Mouse (Mus musculus) embryonic facial prominence, embryonic 15.5 days (tissue): ENCODE results near the gene Plch1. TPM values are rescaled to one million over a fixed set of nuclear protein-coding genes. Genes with fewer than 3 reads are reported as not detected.

Experiments
- ATAC-seq: fragments of 200-750 bp; cut with Nextera tagmentation; 2 replicates; pipeline ENCODE4 v1.8.0; 2017; ENCODE audit warnings: low read depth, moderate TSS enrichment; ENCODE audit not compliant: insufficient number of reproducible peaks, low FRiP score, low TSS enrichment
- H3K27ac ChIP-seq: fragments of 300-500 bp; sonication (generic); replicated peaks from 2 replicates; pipeline ENCODE4 v1.5.1; 2015; ENCODE audit warnings: mild to moderate bottlenecking, inconsistent platforms
- H3K27me3 ChIP-seq: fragments of 300-500 bp; sonication (generic); 2 replicates; pipeline ENCODE4 v1.6.1; 2015; ENCODE audit warnings: inconsistent platforms
- H3K36me3 ChIP-seq: fragments of 300-500 bp; sonication (generic); 2 replicates; pipeline ENCODE4 v1.6.1; 2015; ENCODE audit warnings: mild to moderate bottlenecking, inconsistent platforms
- H3K4me1 ChIP-seq: fragments of 300-500 bp; sonication (generic); 2 replicates; pipeline ENCODE4 v1.6.1; 2015; ENCODE audit warnings: inconsistent platforms
- H3K4me2 ChIP-seq: fragments of 300-500 bp; sonication (generic); replicated peaks from 2 replicates; pipeline ENCODE4 v1.6.1; 2015; ENCODE audit warnings: mild to moderate bottlenecking, inconsistent platforms
- H3K4me3 ChIP-seq: fragments of 300-500 bp; sonication (generic); replicated peaks from 2 replicates; pipeline ENCODE4 v1.5.1; 2015; ENCODE audit warnings: mild to moderate bottlenecking, inconsistent platforms
- H3K9ac ChIP-seq: fragments of 300-500 bp; sonication (generic); 2 replicates; pipeline ENCODE4 v1.6.1; 2015; ENCODE audit warnings: inconsistent platforms
- H3K9me3 ChIP-seq: fragments of 300-500 bp; sonication (generic); replicated peaks from 2 replicates; pipeline ENCODE4 v1.6.1; 2016; ENCODE audit warnings: inconsistent platforms
- WGBS: fragments of 180-500 bp; shearing (Covaris S2); methylation state at CpG from one replicate; pipeline ENCODE4 v1.1.7; 2015; 5-methylcytosine and 5-hydroxymethylcytosine counted together
- polyA plus RNA-seq: library from polyadenylated mRNA; unstranded; fragments of >200 nt; fragmentation: Nextera tagmentation; extraction: Ambion mirVana; gene quantifications from 2 replicates; pipeline ENCODE4 v1.2.1, GENCODE M21; 2015

Gene Plch1
- polyA plus RNA-seq: 2.4 and 2.7 TPM in 2 replicates

DNA sequence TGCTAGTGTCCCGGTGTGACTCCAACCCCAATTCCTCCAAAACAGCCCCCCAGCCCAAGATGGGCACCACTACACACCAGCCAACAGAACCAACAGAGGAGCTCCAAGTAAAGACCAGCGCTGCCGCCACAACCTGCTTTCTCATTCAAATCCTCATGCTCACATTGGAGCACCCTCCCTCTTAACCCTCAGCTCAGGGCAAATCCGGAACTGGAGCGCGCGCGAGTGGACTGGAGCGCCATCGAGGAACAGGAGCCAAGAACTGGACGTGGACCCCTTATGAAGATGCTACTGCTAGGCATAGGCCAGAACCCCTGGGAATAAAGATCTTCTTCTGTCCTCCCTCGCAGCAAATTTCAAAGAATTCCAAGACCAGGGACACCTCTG, at the start of gene Plch1:
Plch1 (minus strand) TSS at position 164 of the 387 bp plus-strand sequence.
- Histone ChIP-seq H3K4me1 (peaks cover 10% of the 10 kb centered on the region), H3K4me3 (peak within 1 kb of the TSS; percentile 63), H3K4me2 (peak within 1 kb of the TSS; percentile 100), H3K9me3 (no peaks in the 10 kb centered on the region), H3K36me3 (no peaks in the 10 kb centered on the region), H3K27me3 (peaks cover 4% of the 10 kb centered on the region; the same call in 1 of the 2 replicates), H3K9ac (peak within 1 kb of the TSS; percentile 47), H3K27ac (peak within 1 kb of the TSS; percentile 8; the same call in 1 of the 2 replicates)
- WGBS: under 1% methylated on average over 12 of the region's 12 CpGs
- peak; percentile 25; the same call in 1 of the 2 replicates for ATAC-seq

GRCm38 (mm10) chr3:63941204-63941850, 42.1 kb upstream of the Plch1 start:
- 86% methylated on average over 2 of the region's 2 CpGs for WGBS
- no peak overlapping the region for H3K4me3 ChIP-seq

DNA sequence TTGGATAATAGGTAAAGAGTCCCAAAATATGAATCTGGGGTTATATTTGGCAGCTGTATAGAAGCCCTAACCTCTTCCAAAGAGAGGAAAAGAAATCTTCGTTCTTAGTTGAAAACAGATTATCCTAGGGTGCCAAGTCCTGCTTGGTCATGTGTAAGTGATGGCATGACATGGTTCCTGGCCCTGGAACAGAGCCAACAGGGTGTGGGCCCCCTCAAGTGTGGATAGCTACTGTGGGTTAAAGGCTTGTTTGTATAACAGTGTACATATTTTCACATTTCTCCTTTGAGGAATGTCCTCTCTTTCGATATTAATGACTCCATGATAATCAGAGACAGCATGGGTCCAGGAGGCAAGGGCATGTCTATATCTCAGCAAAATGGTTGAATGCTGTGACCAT, 39.7 kb upstream of the Plch1 start:
- no peak for ATAC-seq
- 87% methylated on average over 2 of the region's 2 CpGs for WGBS
- H3K36me3 ChIP-seq: no peaks in the 10 kb centered on the region; the same call in 1 of the 2 replicates
- no peak overlapping the region for H3K27ac ChIP-seq
- no peak overlapping the region for H3K9ac ChIP-seq
- no peaks in the 10 kb centered on the region for H3K4me1 ChIP-seq
- H3K4me2 ChIP-seq: no peak overlapping the region
- no peak overlapping the region for H3K4me3 ChIP-seq
- no peaks in the 10 kb centered on the region for H3K27me3 ChIP-seq
- H3K9me3 ChIP-seq: no peaks in the 10 kb centered on the region

More at GRCm38 (mm10) chr3:63941204-63941850, 42.1 kb upstream of the Plch1 start:
- Histone ChIP-seq H3K27ac (no peak overlapping the region), H3K27me3 (no peaks in the 10 kb centered on the region), H3K4me1 (no peaks in the 10 kb centered on the region), H3K9ac (no peak overlapping the region), H3K9me3 (no peaks in the 10 kb centered on the region), H3K36me3 (peaks cover 7% of the 10 kb centered on the region), H3K4me2 (no peak overlapping the region)
- ATAC-seq: no peak

GRCm38 (mm10) chr3:63928878-63929859, 29.9 kb upstream of the Plch1 start, which contains the start of gene E130311K13Rik:
Gene E130311K13Rik, minus strand, starts transcription at chr3:63929472.
- peak; percentile 90 for ATAC-seq
- Histone ChIP-seq H3K27ac (peak within 1 kb of the TSS; percentile 73; the same call in 1 of the 2 replicates), H3K27me3 (no peaks in the 10 kb centered on the region), H3K9ac (peak within 1 kb of the TSS; percentile 88), H3K4me1 (peaks cover 4% of the 10 kb centered on the region; the same call in 1 of the 2 replicates), H3K4me3 (peak within 1 kb of the TSS; percentile 78), H3K4me2 (peak within 1 kb of the TSS; percentile 60), H3K9me3 (no peaks in the 10 kb centered on the region), H3K36me3 (0 out of 2 replicates have a peak, but pooled peaks cover 2% of the 10 kb centered on the region)
- 5% methylated on average over 48 of the region's 48 CpGs for WGBS

DNA sequence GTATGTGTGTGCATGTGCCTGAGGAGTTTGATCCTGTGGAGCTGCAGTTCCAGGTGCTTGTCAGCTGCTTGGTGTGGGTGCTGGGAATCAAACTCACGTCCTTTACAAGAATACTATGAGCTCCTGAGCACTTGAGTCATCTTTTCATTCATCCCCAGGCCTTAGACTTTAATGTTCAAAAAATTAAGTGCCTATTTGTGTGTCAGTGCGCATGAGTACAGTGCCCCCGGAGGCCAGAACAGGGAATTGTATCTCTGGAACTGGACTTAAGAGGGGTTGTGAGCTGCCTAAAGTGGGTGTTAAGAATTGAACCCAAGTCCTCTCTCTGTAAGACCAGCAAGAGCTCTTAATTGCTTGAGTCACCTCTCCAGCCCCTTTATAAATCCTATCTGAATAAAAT, 20.4 kb upstream of the Plch1 start:
- Histone ChIP-seq H3K36me3 (peaks cover 16% of the 10 kb centered on the region; the same call in 1 of the 2 replicates), H3K4me3 (no peak overlapping the region), H3K9ac (no peak overlapping the region), H3K4me1 (no peaks in the 10 kb centered on the region), H3K4me2 (no peak overlapping the region), H3K27ac (no peak overlapping the region), H3K27me3 (no peaks in the 10 kb centered on the region), H3K9me3 (no peaks in the 10 kb centered on the region)
- ATAC-seq: no peak
- WGBS: 59% methylated on average over 3 of the region's 3 CpGs

DNA sequence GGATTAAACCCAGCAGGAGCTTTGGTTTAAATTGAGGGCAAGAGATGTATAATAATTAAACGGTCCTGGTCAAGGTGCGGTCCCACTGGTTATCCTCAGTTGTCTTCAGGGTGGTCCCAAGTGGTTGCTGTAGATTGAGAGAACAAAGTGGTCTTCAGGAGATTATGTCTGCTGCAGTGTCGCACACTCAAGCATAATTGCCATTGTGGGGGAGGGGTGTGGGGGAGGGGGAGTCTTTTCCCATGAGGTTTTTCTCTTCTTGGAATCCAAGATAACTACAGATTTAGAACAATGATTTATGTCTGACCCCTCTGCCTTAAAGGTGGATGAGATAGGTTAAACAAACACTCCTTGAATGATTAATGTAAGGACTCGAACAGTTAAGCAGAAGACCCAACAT, 11.0 kb upstream of the Plch1 start:
- Histone ChIP-seq H3K36me3 (no peaks in the 10 kb centered on the region), H3K9ac (no peak overlapping the region), H3K27ac (no peak overlapping the region), H3K9me3 (no peaks in the 10 kb centered on the region), H3K4me3 (no peak overlapping the region), H3K4me2 (no peak overlapping the region), H3K27me3 (no peaks in the 10 kb centered on the region), H3K4me1 (peaks cover 1% of the 10 kb centered on the region; the same call in 1 of the 2 replicates)
- no peak for ATAC-seq
- WGBS: 86% methylated on average over 4 of the region's 4 CpGs

DNA sequence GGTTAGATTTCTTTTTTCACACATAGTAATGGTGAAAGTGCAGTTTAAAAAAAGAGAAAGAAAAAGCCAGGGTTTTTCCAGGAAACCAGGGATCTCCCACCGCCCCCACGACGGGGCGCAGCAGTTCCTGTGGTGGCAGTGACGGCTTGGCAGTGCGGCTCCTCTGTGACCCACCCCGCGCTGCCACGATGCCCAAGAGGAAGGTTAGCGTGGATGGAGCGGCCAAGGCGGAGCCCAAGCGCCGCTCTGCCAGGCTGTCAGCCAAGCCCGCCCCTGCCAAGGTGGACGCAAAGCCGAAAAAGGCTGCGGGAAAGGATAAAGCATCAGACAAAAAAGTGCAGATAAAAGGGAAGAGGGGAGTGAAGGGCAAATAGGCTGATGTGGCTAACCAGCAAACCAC, 6.0 kb upstream of the Plch1 start:
- Histone ChIP-seq H3K36me3 (no peaks in the 10 kb centered on the region), H3K4me2 (peak overlapping the region; percentile 59), H3K9me3 (no peaks in the 10 kb centered on the region), H3K4me3 (peak overlapping the region; percentile 38), H3K27ac (no peak overlapping the region), H3K27me3 (0 out of 2 replicates have a peak, but pooled peaks cover 4% of the 10 kb centered on the region), H3K4me1 (peaks cover 4% of the 10 kb centered on the region; the same call in 1 of the 2 replicates), H3K9ac (no peak overlapping the region)
- 1% methylated on average over 18 of the region's 18 CpGs for WGBS
- ATAC-seq: no peak

DNA sequence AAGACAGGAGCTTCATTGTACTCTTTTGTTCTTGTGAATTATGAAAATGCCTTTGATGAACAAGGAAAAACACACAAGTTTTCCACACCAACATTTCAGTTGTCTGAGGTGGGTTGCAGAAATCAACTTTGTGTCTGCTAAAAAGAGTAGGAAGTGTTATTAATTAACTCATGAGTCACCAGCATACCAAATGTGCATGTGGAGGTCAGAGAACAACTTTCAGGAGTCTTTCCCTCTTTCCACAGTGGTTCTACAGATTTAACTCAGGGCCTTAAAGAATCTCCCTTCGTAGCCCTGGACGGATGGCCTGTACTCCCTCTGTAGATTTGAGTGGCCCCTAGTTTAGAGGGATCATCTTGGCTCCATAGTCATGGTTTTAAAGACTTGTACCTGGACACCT, 4.9 kb upstream of the Plch1 start:
- 74% methylated on average over 2 of the region's 2 CpGs for WGBS
- no peak overlapping the region for H3K9ac ChIP-seq
- H3K4me2 ChIP-seq: no peak overlapping the region
- H3K27me3 ChIP-seq: peaks cover 4% of the 10 kb centered on the region; the same call in 1 of the 2 replicates
- H3K27ac ChIP-seq: no peak overlapping the region
- H3K9me3 ChIP-seq: no peaks in the 10 kb centered on the region
- H3K4me3 ChIP-seq: no peak overlapping the region
- H3K4me1 ChIP-seq: peaks cover 13% of the 10 kb centered on the region
- ATAC-seq: no peak
- no peaks in the 10 kb centered on the region for H3K36me3 ChIP-seq

GRCm38 (mm10) chr3:63900021-63900571, 824 bp upstream of the Plch1 start:
- WGBS: 5% methylated on average over 12 of the region's 12 CpGs
- no peak overlapping the region for H3K27ac ChIP-seq
- ATAC-seq: peak; percentile 56; the same call in 1 of the 2 replicates

DNA sequence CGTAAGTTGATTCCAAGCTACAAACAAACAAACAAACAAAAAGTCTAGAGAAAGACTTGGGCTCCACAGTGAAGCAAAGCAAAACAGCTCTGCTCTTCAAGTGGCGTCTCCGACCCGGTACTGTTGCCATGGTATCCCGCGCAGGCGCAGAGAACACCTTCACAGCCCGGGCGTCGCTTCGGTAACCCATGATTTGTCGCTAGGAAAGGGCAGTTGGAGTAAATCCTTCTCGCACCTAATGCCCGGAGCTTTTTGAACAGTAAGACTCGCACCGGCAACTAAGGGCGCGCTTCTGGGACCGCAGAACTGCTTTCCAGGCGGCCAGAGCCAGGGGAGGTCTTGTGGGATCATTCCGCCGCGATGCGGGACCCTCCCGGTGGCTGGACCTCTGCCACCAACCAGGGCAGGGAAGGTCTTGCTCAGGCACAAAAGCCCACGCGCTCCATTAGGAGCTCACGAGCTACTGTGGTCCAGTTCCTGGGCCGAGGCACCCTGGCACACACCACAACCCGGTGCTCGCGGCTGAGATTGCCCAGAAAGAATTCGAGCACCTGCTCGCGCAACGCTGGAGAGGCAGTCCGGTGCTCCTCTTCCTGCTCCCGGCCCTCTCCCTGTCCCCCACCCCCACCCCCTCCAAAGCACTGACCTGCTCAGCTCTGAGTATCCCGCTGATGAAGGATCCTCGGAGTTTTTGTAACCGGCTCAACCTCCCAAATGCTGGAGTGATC, 527 bp downstream of the Plch1 start:
- no peaks in the 10 kb centered on the region for H3K36me3 ChIP-seq
- WGBS: under 1% methylated on average over 41 of the region's 41 CpGs
- peak overlapping the region; percentile 8; the same call in 1 of the 2 replicates for H3K27ac ChIP-seq
- peak; percentile 77 for ATAC-seq
- peaks cover 10% of the 10 kb centered on the region for H3K4me1 ChIP-seq
- H3K4me2 ChIP-seq: peak overlapping the region; percentile 100
- peaks cover 4% of the 10 kb centered on the region; the same call in 1 of the 2 replicates for H3K27me3 ChIP-seq
- peak overlapping the region; percentile 63 for H3K4me3 ChIP-seq
- peak overlapping the region; percentile 47 for H3K9ac ChIP-seq
- no peaks in the 10 kb centered on the region for H3K9me3 ChIP-seq

More at GRCm38 (mm10) chr3:63900021-63900571, 824 bp upstream of the Plch1 start:
- Histone ChIP-seq H3K36me3 (no peaks in the 10 kb centered on the region), H3K4me3 (peak overlapping the region; percentile 63), H3K4me2 (peak overlapping the region; percentile 100), H3K4me1 (peaks cover 10% of the 10 kb centered on the region), H3K27me3 (peaks cover 4% of the 10 kb centered on the region; the same call in 1 of the 2 replicates), H3K9me3 (no peaks in the 10 kb centered on the region), H3K9ac (no peak overlapping the region)
